Mouse (Mus musculus): Measurements from ENCODE around the gene Adamtsl1.

DNA sequence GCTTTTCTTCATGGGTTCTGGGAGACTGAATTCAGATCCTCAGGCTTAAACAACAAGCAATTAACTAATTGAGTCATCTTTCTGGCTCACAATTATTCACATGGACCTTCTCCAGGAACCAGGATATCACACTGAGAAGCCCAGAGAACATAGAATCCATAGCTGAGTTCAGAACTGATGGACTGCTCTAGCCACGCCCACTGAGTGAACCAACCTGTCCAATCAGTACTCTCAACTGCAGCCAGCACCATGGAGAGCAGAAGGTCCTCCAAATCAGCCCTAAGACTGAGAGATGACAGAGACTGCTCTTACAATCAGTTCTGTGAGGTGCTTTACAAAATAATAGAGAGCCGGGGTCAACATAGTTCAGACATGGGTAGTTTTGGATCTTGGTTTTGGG is 276.3 kb downstream of the Adamtsl1 start:
- TF ChIP-seq CTCF (IDR thresholded peaks at IDR 0.05; ENCODE audit: borderline replicate concordance, control insufficient read depth, extremely low read depth, insufficient read depth, low read length, poor library complexity), result no peak
- TF ChIP-seq POLR2A (IDR thresholded peaks at IDR 0.05; ENCODE audit: control insufficient read depth, extremely low read depth, insufficient read depth, low read length, poor library complexity), result no peak

Data from thymus, adult 2 months (tissue).